Mouse (Mus musculus) myocyte (in vitro differentiated cells): Measurements from ENCODE around the gene Pak1.
A peak's percentile ranks its signal among the peaks of the same experiment; 100 is the strongest.

Experiments
- CEBPB ChIP-seq: IDR thresholded peaks from 2 replicates; pipeline ENCODE4 v1.6.1; 2011; ENCODE audit warnings: mild to moderate bottlenecking, moderate library complexity; ENCODE audit not compliant: poor library complexity, insufficient read depth, severe bottlenecking
- E2F4 ChIP-seq: IDR thresholded peaks from one replicate; pipeline ENCODE4 v1.6.1; 2011; ENCODE audit warnings: mild to moderate bottlenecking, control low read depth, moderate library complexity; ENCODE audit not compliant: insufficient read depth
- MAX ChIP-seq: IDR thresholded peaks from one replicate; pipeline ENCODE4 v1.6.1; 2011; ENCODE audit warnings: low read depth, mild to moderate bottlenecking, control low read depth
- MYOD1 ChIP-seq, 3 experiments: IDR thresholded peaks; one replicate each; pipeline ENCODE4 v1.6.1; 2011; ENCODE audit warnings: control low read depth in 2 of 3, low read depth in 2 of 3, mild to moderate bottlenecking in 2 of 3, moderate library complexity in 1 of 3; ENCODE audit not compliant: insufficient read length in 2 of 3, control insufficient read depth in 1 of 3
- MYOG ChIP-seq, 3 experiments: IDR thresholded peaks; one replicate each; pipeline ENCODE4 v1.6.1; 2011; ENCODE audit warnings: control low read depth in 2 of 3, low read depth in 2 of 3, mild to moderate bottlenecking in 2 of 3; ENCODE audit not compliant: insufficient read length in 2 of 3, control insufficient read depth in 1 of 3, insufficient read depth in 1 of 3
- POLR2A ChIP-seq: IDR thresholded peaks from one replicate; pipeline ENCODE4 v1.6.1; 2011; ENCODE audit warnings: low read depth, mild to moderate bottlenecking, control low read depth, moderate library complexity; ENCODE audit not compliant: insufficient read length
- POLR2AphosphoS2 ChIP-seq: IDR thresholded peaks from one replicate; pipeline ENCODE4 v1.6.1; 2011; ENCODE audit warnings: low read depth, control low read depth; ENCODE audit not compliant: insufficient read length
- TCF12 ChIP-seq: IDR thresholded peaks from one replicate; pipeline ENCODE4 v1.6.1; 2011; ENCODE audit warnings: mild to moderate bottlenecking, control low read depth; ENCODE audit not compliant: poor library complexity, insufficient read depth, severe bottlenecking
- TCF3 ChIP-seq: IDR thresholded peaks from one replicate; pipeline ENCODE4 v1.6.1; 2011; ENCODE audit warnings: low read depth, control low read depth; ENCODE audit not compliant: insufficient read length
- USF1 ChIP-seq: IDR thresholded peaks from one replicate; pipeline ENCODE4 v1.6.1; 2011; ENCODE audit warnings: low read depth, mild to moderate bottlenecking, control low read depth, moderate library complexity

- no peak for TF ChIP-seq TCF3
- no peak for TF ChIP-seq E2F4
- TF ChIP-seq MAX, result no peak
- TF ChIP-seq POLR2A, result peak; percentile 33
- no peak for TF ChIP-seq TCF12
- no peak for TF ChIP-seq USF1
- TF ChIP-seq CEBPB, result no peak
- no peak for TF ChIP-seq POLR2AphosphoS2
- no peak for TF ChIP-seq MYOD1 (IDR thresholded peaks at IDR 0.05; ENCODE audit: control insufficient read depth in 1 of 3, insufficient read length in 2 of 3, low read depth in 2 of 3)
- TF ChIP-seq MYOG (IDR thresholded peaks at IDR 0.05; ENCODE audit: control insufficient read depth in 1 of 3, insufficient read depth in 1 of 3, insufficient read length in 2 of 3, low read depth in 2 of 3), result no peak
Measured at GRCm38 (mm10) chr7:97842806-97843570, 54.6 kb downstream of the Pak1 start.
